Mouse (Mus musculus): Measurements from ENCODE around the gene Atxn7l3.

The Atxn7l3 gene

DNA sequence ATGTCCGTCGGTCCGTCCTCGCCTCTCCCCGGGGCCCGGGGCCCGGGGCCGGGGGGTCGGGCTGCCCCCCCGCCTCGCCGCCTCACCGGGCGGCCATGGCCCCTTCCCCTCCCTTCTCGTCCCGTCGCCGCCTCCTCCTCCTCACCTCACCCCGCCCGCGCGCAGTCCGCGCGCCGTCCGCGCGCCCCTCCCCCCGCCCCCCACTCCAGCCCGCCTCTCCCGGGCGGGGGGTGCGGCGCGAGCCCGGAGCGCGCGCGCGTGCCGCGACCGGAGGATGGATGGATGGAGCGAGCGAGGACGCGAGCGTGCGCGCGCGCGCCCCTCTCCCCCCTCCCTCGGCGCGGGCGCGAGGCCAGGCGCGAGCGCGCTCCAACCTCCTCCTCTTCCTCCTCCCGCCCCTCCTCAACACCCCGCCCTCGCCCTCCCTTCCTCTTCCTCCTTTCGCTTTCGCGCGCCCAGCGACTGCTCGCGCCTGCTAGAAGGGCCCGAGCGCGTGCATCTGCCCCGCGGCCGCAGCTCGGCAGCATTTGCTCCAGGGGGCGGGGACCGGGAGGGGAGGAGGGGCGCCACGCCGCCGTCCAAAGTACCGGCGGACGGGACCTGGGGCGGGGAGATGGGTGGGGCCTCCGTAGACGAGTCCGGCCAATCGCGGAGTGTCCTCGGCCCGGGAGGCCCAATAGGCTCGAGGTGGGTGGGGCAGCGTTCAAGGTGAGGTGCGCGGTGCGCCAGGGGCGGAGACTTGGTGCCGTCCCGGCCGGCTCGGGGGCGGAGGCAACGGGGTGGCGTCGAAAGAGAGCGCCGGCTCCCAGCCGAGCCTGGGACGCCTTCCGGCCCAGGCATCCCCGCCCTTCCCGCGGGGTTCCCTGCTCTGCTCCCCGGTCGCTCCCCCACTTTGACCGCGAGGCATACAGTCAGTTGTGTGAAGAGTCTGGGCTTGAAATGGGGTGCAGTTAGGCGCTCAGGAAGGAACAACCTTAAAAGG is at the start of gene Atxn7l3:
Gene Atxn7l3, minus strand, starts transcription at position 141 of the 982 bp plus-strand sequence.
- ChIA-PET POLR2A (interaction anchor here (0.5 to 2.2 kb wide), 48 partner anchors 9 to 380 kb away, joined by 3 to 36 read pairs (median 4); partner anchors contain the start of genes Slc25a39 (in 3 of the 4), Tmub2 (in 2 of the 4), Ubtf (in 2 of the 4) and BC030867 (in 1 of the 4)), CTCF (interaction anchor here in 3 of 4 experiments (0.6 to 1.7 kb wide), 13 partner anchors 12 to 141 kb away, joined by 3 to 8 read pairs (median 5); partner anchors contain the start of genes Rundc3a (in 2 of the 3), BC030867 (in 1 of the 3) and Grn (in 1 of the 3))

DNA sequence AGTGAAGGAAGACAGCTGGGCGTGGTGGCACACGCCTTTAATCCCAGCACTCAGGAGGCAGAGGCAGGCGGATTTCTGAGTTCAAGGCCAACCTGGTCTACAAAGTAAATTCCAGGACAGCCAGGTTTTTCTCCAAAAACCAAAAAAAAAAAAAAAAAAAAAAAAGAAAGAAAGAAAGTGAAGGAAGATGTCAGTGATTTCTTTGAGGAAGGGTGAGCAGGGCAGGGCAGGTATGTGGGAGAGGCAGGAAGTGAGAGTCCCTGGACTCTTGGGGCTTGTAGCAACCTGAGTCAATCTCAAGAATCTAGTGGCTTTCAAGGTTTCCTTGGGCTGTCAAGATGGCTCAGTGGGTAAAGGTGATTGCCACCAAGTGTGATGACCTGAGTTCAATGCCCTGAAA is 48.0 kb upstream of the Atxn7l3 start:
- ChIA-PET CTCF (interaction anchor here in 3 of 4 experiments (0.6 to 1.3 kb wide), 3 partner anchors 15 to 93 kb away, joined by 3 read pairs; no protein-coding TSS in a partner anchor), POLR2A (interaction anchor here (0.6 to 39.1 kb wide), 20 partner anchors 9 to 96 kb away, joined by 3 to 1004 read pairs (median 7); partner anchors contain the start of genes Slc25a39 (in 3 of the 4), BC030867 (in 1 of the 4), Grn (in 1 of the 4) and Ubtf (in 1 of the 4))

DNA sequence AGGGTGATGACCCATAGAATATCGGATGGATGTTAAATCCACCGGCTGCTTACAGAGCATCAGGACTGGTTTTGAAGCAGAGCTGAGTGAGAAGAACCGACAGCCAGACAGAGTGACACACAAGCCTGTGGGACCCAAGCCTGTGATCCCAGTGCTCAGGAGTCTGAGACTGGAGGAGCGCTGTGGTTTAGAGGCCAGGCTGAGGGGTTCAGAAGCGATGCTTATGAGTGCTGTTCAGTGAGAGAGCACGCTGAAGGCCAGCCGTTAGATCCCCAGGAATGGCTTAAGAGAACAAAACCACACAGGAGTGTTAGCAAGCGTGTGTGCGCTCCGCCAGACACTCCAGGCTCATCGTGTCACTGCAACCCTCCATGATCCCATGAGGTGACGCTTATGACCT is 46.3 kb upstream of the Atxn7l3 start:
- ChIA-PET POLR2A (interaction anchor here (0.6 to 39.1 kb wide), 38 partner anchors 8 to 773 kb away, joined by 3 to 1004 read pairs (median 4); partner anchors contain the start of genes Slc25a39 (in 3 of the 4), Tmub2 (in 2 of the 4), Grn (in 1 of the 4) and Hexim1 (in 1 of the 4)), CTCF (interaction anchor here in 1 of 4 experiments (0.6 to 2.0 kb wide), 6 partner anchors 26 to 310 kb away, joined by 3 to 7 read pairs (median 5); partner anchors contain the start of genes Fam171a2 and Gm11627)

DNA sequence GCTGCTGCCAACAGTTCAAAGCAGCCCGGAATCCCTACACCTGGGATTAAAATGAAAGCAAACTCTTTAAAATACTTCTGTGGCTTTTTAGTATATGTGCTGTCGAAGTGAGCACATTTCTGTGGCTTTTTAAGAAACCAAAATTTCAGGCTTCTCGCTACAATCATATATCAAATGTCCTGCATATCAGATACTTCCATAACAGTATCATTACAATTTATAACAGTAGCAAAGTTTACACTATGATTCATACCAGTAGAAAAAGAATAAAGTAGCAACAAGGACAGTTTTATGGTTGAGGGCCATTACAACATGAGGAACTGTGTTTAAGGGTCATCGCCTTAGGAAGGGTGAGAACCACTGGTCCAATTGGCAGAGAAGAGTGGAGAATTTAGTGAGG is 44.7 kb upstream of the Atxn7l3 start:
- ChIA-PET CTCF (no interaction called here), POLR2A (interaction anchor here (0.6 to 39.1 kb wide), 6 partner anchors 10 to 167 kb away, joined by 3 to 1004 read pairs (median 70); partner anchors contain the start of gene Ubtf (in 1 of the 4))

DNA sequence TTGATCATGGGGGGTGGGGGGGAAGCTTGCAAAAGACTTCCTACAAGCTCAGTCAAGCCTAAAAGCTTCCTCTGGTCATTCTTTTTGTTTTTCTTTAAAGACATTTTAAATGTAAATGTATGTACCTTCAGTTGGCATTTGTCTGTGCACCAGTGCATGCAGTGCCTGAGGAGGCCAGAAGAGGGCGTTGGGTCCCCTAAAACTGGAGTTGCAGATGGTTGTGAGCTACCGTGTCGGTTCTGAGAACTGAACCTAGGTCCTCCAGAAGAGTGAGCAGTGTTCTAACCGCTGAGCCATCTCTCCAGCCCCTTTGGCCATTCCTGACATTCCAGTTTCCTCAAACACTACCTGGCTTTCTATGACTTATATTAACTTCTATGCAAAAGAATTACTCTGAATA is 43.2 kb upstream of the Atxn7l3 start:
- POLR2A ChIA-PET, result interaction anchor here (0.6 to 42.0 kb wide), 36 partner anchors 8 to 1957 kb away, joined by 3 to 1349 read pairs (median 7); partner anchors contain the start of genes Rundc3a (in 3 of the 4), Slc25a39 (in 3 of the 4), Ubtf (in 3 of the 4) and Grn (in 2 of the 4)
- CTCF ChIA-PET, result interaction anchor here (0.6 to 2.7 kb wide), 32 partner anchors 8 to 552 kb away, joined by 3 to 19 read pairs (median 5); partner anchors contain the start of genes Grn (in 3 of the 4), Fam171a2 (in 1 of the 4), Rundc3a (in 1 of the 4) and Slc25a39 (in 1 of the 4)

DNA sequence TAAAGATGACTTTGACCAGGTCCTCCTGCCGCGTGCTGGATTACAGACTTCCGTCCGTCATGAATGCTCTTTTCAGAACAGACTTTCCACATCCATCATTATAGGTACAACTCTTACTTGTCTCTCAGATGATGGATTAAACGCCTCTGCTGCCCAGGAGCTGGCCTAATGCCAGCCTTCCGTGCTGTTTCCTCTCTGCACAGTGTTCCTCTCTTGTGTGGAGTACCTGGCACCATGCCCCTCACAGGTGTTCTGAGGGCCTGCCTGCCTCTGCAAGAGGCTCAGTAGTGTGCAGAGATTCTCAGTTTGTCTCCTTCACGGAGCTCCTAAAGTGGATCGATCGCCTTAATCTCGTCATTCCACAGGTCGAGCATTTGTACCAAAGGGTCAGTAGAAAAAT is 42.8 kb upstream of the Atxn7l3 start:
- ChIA-PET CTCF (interaction anchor here (0.6 to 2.7 kb wide), 29 partner anchors 8 to 178 kb away, joined by 3 to 19 read pairs (median 5); partner anchors contain the start of genes Grn (in 3 of the 4), Fam171a2 (in 1 of the 4), Rundc3a (in 1 of the 4) and Slc25a39 (in 1 of the 4)), POLR2A (interaction anchor here (0.6 to 42.0 kb wide), 37 partner anchors 8 to 1957 kb away, joined by 3 to 1349 read pairs (median 6); partner anchors contain the start of genes Rundc3a (in 3 of the 4), Slc25a39 (in 3 of the 4), Ubtf (in 3 of the 4) and Grn (in 2 of the 4))

DNA sequence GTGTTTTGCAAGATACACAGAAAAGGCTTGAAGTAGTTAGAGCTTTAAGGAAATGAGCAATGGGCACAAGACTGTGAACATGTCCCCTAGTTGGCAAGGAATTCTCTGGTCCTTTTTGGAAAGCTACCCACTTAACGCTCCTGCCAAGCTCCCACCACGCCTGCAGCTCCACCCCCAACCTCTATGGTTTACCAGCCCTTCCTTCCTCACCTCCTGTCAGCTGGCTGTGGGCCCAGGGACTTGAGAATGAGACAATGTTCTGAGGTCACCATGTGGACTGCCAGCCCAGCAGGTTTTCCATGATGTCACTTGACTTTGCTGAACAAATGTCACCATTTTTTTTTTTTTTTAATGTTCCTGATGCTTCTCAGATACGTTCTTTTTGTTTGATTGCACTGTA is 42.1 kb upstream of the Atxn7l3 start:
- CTCF ChIA-PET, result interaction anchor here in 3 of 4 experiments (0.6 to 2.7 kb wide), 17 partner anchors 9 to 92 kb away, joined by 3 to 10 read pairs (median 5); partner anchors contain the start of genes Grn (in 1 of the 3), Slc25a39 (in 1 of the 3) and Tmub2 (in 1 of the 3)
- POLR2A ChIA-PET, result interaction anchor here (0.7 to 42.0 kb wide), 26 partner anchors 7 to 99 kb away, joined by 3 to 1349 read pairs (median 12); partner anchors contain the start of genes Slc25a39 (in 3 of the 4), Ubtf (in 3 of the 4), Grn (in 2 of the 4) and Rundc3a (in 2 of the 4)

DNA sequence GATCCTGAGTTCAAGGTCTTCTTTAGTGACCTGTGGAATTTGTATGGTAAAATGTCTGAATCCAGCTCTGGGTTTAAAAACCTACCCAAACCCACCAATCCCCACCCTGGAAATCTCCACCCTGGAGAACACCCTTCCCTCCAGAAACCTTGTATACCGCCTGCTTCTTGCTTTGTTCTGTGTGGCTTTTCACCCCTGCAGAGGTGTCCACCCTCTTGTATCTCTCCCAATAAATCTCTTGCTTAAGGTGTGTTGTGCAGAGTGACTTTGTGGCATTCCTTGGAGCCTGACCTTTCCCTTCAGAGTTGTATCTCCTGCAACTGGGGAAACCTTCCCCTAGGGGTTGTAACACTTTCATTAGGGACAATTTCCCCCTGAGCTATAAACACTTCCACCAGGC is 41.5 kb upstream of the Atxn7l3 start:
- CTCF ChIA-PET, result interaction anchor here in 2 of 4 experiments (0.7 to 2.7 kb wide), 9 partner anchors 8 to 89 kb away, joined by 3 to 10 read pairs (median 3); partner anchors contain the start of genes BC030867 (in 1 of the 2) and Slc25a39 (in 1 of the 2)

DNA sequence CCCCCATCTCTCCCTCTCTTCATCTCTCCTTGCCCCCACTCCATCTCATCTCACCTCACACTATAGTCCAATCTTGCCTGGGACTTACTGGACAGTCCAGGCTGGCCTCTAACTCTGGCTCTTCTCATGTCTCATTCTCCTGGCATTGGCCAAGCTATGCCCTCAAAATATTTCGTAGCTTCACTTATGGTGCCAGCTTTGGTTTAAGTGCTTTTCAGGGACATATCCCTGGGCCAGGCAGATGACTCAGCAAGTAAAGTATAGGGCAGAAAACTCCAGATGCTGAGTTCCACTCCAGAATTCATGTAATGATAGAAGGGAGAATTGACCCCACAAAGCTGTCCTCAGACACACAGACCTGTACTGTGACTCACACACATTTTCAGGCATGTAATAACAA is 39.8 kb upstream of the Atxn7l3 start:
- ChIA-PET POLR2A (interaction anchor here (0.6 to 42.0 kb wide), 17 partner anchors 5 to 94 kb away, joined by 3 to 1349 read pairs (median 18); partner anchors contain the start of genes Slc25a39 (in 3 of the 4), Ubtf (in 3 of the 4), Rundc3a (in 2 of the 4) and Grn (in 1 of the 4)), CTCF (interaction anchor here in 1 of 4 experiments (0.6 kb wide), 2 partner anchors 74 to 242 kb away, joined by 3 to 8 read pairs; no protein-coding TSS in a partner anchor)

More for the DNA sequence above, 41.5 kb upstream of the Atxn7l3 start:
- POLR2A ChIA-PET, result interaction anchor here (0.6 to 42.0 kb wide), 26 partner anchors 7 to 100 kb away, joined by 3 to 1349 read pairs (median 8); partner anchors contain the start of genes Slc25a39 (in 3 of the 4), Ubtf (in 3 of the 4), Grn (in 2 of the 4) and Rundc3a (in 2 of the 4)

DNA sequence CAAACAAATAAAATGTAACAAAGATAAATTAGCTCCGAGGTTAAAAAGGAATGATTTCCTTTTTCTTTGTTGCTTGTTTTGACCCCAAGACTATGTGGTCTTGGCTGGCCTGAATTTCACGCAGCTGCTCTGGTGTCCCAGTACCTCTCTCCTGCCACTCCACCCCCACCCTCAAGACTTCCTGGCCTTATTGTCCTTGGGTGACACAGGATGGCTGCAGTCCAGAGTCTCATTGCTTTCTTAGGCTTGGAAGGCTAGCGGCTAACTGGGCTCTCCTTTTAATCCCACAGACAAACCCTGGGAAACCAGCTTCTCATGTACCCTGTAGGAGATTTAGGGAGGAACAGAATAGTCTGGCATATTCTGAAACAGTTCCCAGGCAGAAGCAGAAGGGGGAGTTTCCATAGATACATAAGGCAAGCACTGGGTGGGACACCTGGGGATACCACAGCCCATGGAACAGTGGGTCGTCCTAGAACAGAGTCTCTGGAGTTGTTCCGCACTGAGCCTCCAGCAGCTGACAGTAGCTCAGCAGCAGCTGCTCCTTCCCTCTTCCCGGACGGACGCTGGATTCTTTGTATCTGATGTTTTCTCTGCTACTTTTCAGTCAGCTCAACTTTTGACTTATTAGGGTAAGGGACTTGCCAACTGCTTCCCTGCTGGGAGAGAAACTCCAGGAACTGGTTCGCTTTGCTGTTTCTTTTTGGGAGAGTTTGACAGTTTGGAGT is 38.7 kb upstream of the Atxn7l3 start:
- ChIA-PET POLR2A (interaction anchor here (0.5 to 42.0 kb wide), 42 partner anchors 4 to 268 kb away, joined by 3 to 1349 read pairs (median 5); partner anchors contain the start of genes Slc25a39 (in 4 of the 4), Ubtf (in 4 of the 4), Rundc3a (in 2 of the 4) and Grn (in 1 of the 4)), CTCF (interaction anchor here in 2 of 4 experiments (0.6 to 1.3 kb wide), 6 partner anchors 13 to 638 kb away, joined by 3 to 5 read pairs (median 3); partner anchors contain the start of gene Ubtf (in 1 of the 2))

DNA sequence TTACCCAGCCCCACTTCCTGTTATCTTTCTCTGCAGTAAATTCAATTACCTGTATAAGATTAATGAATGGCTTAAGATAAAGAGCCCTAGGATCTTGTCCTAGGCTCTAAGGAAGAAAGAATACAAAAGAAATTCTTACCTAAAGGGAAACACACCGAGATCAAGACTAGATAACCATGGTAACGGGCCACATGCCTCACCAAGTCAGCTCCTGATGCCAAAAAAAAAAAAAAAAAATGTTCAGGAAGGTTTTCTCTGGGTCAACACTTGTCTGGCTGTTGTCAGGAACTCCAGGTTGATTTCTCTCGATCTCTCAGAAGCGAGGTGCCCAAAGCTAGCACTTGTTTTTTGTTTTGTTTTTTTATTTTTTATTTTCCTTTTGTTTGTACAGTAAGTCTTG is 37.6 kb upstream of the Atxn7l3 start:
- ChIA-PET POLR2A (interaction anchor here (0.6 to 42.0 kb wide), 40 partner anchors 8 to 1805 kb away, joined by 3 to 1349 read pairs (median 4); partner anchors contain the start of genes Slc25a39 (in 4 of the 4), Ubtf (in 4 of the 4), Rundc3a (in 2 of the 4) and Grn (in 1 of the 4)), CTCF (interaction anchor here (0.6 to 1.1 kb wide), 11 partner anchors 12 to 765 kb away, joined by 3 to 13 read pairs (median 4); no protein-coding TSS in a partner anchor)

DNA sequence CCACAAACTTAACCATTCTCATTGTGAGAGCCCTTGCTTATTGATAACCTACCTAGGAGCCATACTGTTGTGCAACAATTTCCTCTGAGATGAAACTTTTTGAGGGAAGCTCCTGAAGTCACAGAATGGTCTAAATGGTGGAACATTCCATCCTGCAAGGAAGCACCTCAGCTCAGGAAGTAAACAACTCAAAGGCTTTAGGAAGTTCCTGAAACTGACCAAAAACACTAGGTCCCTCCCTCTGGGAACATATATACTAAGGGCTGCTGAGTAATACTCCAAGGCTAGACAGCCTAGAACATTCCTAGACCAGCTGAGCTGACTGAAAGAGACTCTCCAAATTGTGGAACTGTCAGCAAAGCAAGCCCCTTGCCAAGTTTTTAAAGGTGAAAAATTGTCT is 36.6 kb upstream of the Atxn7l3 start:
- CTCF ChIA-PET, result interaction anchor here in 1 of 4 experiments (0.5 kb wide), 1 partner anchor 13 kb away, joined by 4 read pairs; no protein-coding TSS in a partner anchor
- POLR2A ChIA-PET, result interaction anchor here (0.6 to 42.0 kb wide), 19 partner anchors 8 to 134 kb away, joined by 3 to 1349 read pairs (median 45); partner anchors contain the start of genes Slc25a39 (in 4 of the 4), Ubtf (in 4 of the 4), Rundc3a (in 2 of the 4) and Atxn7l3 (in 1 of the 4)

DNA sequence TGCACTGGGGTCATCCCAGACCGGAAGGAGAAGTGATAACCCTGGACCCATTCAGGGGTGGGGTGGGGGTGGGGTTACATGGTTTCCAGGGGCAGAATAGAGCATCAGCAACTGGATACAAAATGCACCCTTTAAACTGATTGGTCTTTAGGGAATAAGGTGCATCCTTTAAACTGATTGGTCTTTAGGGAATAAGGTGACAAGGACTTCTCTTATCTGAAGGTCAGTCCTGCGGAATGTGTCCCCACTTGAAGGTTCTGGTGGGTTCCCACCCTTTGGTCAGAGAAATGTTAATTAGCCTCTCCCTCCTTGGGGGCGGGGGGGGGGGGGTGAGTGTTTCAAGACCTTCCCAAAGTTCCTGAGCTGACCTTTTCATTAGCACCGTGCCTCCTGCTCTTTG is 35.4 kb upstream of the Atxn7l3 start:
- POLR2A ChIA-PET, result interaction anchor here (0.6 to 42.0 kb wide), 27 partner anchors 8 to 927 kb away, joined by 3 to 1349 read pairs (median 6); partner anchors contain the start of genes Slc25a39 (in 3 of the 4), Ubtf (in 3 of the 4), Rundc3a (in 2 of the 4) and BC030867 (in 1 of the 4)
- CTCF ChIA-PET, result interaction anchor here in 2 of 4 experiments (0.6 to 1.0 kb wide), 14 partner anchors 12 to 1922 kb away, joined by 3 to 15 read pairs (median 5); partner anchors contain the start of gene BC030867 (in 1 of the 2)

DNA sequence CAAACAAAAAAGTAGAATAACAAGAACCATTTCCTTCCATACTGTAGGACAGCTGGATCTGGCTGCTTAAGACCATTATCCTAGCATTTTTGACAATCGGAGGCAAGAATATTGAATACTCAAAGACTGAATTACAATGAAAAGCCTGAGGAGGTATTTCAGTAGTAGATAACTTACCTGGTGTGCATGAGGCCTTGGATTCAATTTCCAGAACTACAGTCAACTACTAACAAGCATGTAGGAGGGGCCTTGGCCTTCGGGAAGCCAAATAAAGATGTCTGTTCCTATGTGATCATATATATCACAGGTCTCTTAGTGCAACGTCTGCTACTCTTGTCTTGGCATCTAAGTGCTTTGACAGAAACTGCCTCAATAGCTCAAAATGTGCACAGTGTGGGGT is 33.6 kb upstream of the Atxn7l3 start:
- ChIA-PET POLR2A (interaction anchor here (0.7 to 42.0 kb wide), 41 partner anchors 8 to 1070 kb away, joined by 3 to 1349 read pairs (median 12); partner anchors contain the start of genes Ubtf (in 4 of the 4), Slc25a39 (in 3 of the 4), Grn (in 2 of the 4) and Rundc3a (in 2 of the 4)), CTCF (interaction anchor here in 3 of 4 experiments (0.7 to 2.7 kb wide), 10 partner anchors 9 to 248 kb away, joined by 3 to 22 read pairs (median 7); no protein-coding TSS in a partner anchor)

DNA sequence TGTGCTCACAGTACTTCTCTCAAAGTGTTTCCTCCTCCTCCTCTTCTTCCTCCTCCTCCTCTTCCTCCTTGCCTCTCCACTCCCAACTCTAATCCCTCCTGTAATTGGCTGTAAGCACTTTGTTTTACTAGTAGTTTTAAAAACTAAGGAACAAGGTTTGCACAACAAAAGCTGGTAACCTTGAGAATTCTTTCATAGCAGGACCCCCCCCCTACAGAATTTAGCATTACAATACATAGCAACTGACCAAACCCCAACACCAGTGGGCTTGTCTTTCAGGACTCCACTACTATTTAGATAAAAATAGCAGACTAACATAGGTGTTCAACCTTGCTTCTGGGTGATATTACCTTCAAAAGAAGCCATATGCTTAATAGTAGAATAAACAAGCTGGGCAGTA is 33.1 kb upstream of the Atxn7l3 start:
- ChIA-PET CTCF (interaction anchor here (0.5 to 2.7 kb wide), 14 partner anchors 9 to 247 kb away, joined by 3 to 22 read pairs (median 4); partner anchors contain the start of gene Ubtf (in 1 of the 4)), POLR2A (interaction anchor here (0.5 to 42.0 kb wide), 54 partner anchors 9 to 1070 kb away, joined by 3 to 1349 read pairs (median 6); partner anchors contain the start of genes Ubtf (in 4 of the 4), Slc25a39 (in 3 of the 4), Atxn7l3 (in 2 of the 4) and Grn (in 2 of the 4))
